Mouse (Mus musculus): ENCODE measurements at regions not wholly inside any gene's neighbourhood (a gene's known extent, or its start where the extent isn't known, plus 50 kb on each side); places are given as distances from the start of the nearest gene placed in this dataset.

- TF ChIP-seq ZC3H11A (IDR thresholded peaks at IDR 0.05; ENCODE audit: borderline replicate concordance, low read depth, low read length): no peak
- TF ChIP-seq MAFK (IDR thresholded peaks at IDR 0.05; ENCODE audit: insufficient read depth, low read depth, low read length): no peak
- TF ChIP-seq CHD2 (IDR thresholded peaks at IDR 0.05; ENCODE audit: low read depth, low read length): no peak
- no peak for TF ChIP-seq ZNF384 (IDR thresholded peaks at IDR 0.05; ENCODE audit: low read depth, low read length)
- TF ChIP-seq HCFC1 (IDR thresholded peaks at IDR 0.05; ENCODE audit: borderline replicate concordance, insufficient read depth, low read length): no peak
These were observed 90.0 kb upstream of the Dlx2 start for GRCm38 (mm10) chr2:71636590-71636989.

Data from ES-E14 (cell line).